Mouse (Mus musculus) right cerebral cortex, adult 2 months (tissue): ENCODE results near the gene Skor1.

Experiments
- DNase-seq, 2 experiments: peaks; one replicate each; pipeline ENCODE4 v3.0.0; 2021 to 2022; ENCODE audit warnings: low spot score in 2 of 2

The Skor1 gene

DNA sequence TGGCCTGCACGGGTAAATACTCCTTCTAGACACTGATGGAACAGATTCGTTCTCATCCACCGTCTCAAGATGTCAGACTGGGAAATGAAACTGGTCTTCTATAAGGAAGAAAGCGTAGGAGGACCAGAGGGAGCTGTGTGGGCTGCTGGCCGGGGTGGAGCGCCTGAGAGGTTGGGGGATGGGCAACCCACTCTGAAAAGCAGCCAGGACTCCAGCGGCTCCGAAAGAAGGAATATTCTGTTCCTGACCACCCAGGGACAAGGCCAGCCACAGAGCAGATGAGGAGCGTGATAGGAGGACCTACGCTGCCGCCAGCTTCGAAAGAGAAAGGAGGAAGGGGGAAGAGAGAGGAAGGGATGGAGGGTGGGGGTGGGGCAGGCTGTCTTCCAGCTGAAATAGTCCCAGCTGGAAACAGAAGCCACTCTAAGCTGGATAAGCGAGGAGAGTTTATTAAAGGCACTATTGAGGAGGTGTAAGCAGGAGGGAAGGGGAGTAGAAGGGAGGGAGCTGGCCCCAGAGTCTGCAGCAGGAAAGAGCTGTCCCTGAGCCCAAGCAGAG lies 56.7 kb downstream of the Skor1 start:
- peak; percentile 76 to 84 for DNase-seq

DNA sequence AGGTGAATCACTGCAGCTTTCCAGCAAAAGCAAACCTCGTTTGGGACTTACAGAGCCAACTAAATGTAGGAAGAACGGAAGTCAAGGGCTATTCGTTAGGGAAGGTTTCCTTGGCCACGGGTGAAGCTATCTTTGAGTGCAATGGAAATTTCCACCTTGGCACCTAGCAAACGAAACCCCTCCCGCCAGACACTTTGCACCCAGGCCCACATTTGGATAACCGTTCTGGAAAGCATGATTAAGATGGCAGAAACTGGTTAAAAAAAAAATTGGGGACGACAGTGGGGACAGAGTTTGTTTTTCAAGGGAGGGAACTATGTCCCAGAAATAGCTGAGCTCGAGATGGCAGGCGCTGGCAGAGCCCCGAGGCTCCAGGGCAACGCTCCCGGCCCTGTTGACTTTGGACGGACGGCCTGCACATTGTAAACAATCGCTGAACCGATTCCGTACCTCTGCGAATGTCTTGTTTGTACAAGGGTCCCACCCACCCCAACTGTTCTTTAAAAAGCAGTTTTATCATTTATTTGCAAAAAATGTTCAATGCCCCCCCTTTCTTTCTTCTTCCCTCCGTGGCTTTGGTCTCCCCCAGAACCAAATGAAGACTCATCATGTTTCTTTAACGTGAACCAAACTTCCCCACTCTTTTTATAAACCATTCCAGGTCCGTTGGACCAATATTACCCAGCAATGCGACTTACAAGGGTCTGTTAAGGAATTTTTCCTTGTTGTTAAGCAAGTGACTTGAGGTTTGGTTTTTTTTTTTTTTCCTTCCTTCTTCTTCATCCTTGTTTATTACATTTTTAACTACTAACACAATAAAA lies 57.5 kb downstream of the Skor1 start:
- peak; percentile 16 to 44 for DNase-seq

DNA sequence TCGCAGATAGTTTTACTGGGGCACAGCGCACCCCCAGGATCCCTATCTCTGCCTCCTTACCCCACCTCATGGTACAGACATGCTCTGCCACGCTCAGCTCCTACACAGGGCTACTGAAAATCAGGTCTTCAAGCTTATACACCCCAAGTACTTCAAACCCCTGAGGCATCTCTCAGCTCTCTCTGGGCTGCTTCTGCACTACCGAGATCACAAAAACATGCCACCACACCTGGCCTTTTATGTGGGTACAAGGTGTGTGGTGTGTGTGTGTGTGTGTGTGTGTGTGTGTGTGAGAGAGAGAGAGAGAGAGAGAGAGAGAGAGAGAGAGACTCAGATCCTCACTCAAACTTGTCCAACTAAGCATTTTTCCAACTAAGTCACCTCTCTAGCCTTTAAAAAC lies 59.6 kb downstream of the Skor1 start:
- DNase-seq: no peak
